Mouse (Mus musculus) liver, embryonic 13.5 days (tissue): ENCODE data around the gene Stx4a. TPM values are rescaled to one million over a fixed set of nuclear protein-coding genes. Genes with fewer than 3 reads are reported as not detected.
A peak's percentile ranks its signal among the peaks of the same experiment; 100 is the strongest.
"Not testable (repeated sequence)": the region's sequence is repeated elsewhere in the genome, so short reads cannot be mapped to it uniquely, and the experiment has no call there.

ENCODE experiments used
- ATAC-seq: fragments of 200-750 bp; cut with Nextera tagmentation; 2 replicates; pipeline ENCODE4 v1.8.0; 2017; ENCODE audit warnings: low read depth, mild to moderate bottlenecking, moderate number of reproducible peaks, moderate library complexity
- DNase-seq: peaks from one replicate; pipeline ENCODE4 v3.0.0; 2022
- H3K27ac ChIP-seq: fragments of 300-500 bp; sonication (generic); 2 replicates; pipeline ENCODE4 v1.5.1; 2015; ENCODE audit warnings: moderate library complexity, mild to moderate bottlenecking, inconsistent platforms
- H3K27me3 ChIP-seq: fragments of 300-500 bp; sonication (generic); 2 replicates; pipeline ENCODE4 v1.6.1; 2015; ENCODE audit warnings: mild to moderate bottlenecking, inconsistent platforms
- H3K36me3 ChIP-seq: fragments of 300-500 bp; sonication (generic); 2 replicates; pipeline ENCODE4 v1.6.1; 2015; ENCODE audit warnings: mild to moderate bottlenecking, inconsistent platforms
- H3K4me1 ChIP-seq: fragments of 300-500 bp; sonication (generic); replicated peaks from 2 replicates; pipeline ENCODE4 v1.6.1; 2015; ENCODE audit warnings: inconsistent platforms
- H3K4me2 ChIP-seq: fragments of 300-500 bp; sonication (generic); 2 replicates; pipeline ENCODE4 v1.6.1; 2015; ENCODE audit warnings: inconsistent platforms, mild to moderate bottlenecking, moderate library complexity
- H3K4me3 ChIP-seq: fragments of 300-500 bp; sonication (generic); replicated peaks from 2 replicates; pipeline ENCODE4 v1.5.1; 2015; ENCODE audit warnings: mild to moderate bottlenecking, inconsistent platforms
- H3K9ac ChIP-seq: fragments of 300-500 bp; sonication (generic); 2 replicates; pipeline ENCODE4 v1.6.1; 2015; ENCODE audit warnings: mild to moderate bottlenecking, inconsistent platforms
- H3K9me3 ChIP-seq: fragments of 300-500 bp; sonication (generic); replicated peaks from 2 replicates; pipeline ENCODE4 v1.6.1; 2016; ENCODE audit warnings: inconsistent platforms
- WGBS: fragments of 180-500 bp; shearing (Covaris S2); methylation state at CpG from one replicate; pipeline ENCODE4 v1.1.7; 2015; ENCODE audit not compliant: insufficient replicate concordance; 5-methylcytosine and 5-hydroxymethylcytosine counted together
- polyA plus RNA-seq: library from polyadenylated mRNA; unstranded; fragments of >200 nt; fragmentation: Nextera tagmentation; extraction: Ambion mirVana; gene quantifications from 2 replicates; pipeline ENCODE4 v1.2.1, GENCODE M21; 2015

The Stx4a gene
- polyA plus RNA-seq, 1 experiment from 2014 or later, result 17.5 TPM

DNA sequence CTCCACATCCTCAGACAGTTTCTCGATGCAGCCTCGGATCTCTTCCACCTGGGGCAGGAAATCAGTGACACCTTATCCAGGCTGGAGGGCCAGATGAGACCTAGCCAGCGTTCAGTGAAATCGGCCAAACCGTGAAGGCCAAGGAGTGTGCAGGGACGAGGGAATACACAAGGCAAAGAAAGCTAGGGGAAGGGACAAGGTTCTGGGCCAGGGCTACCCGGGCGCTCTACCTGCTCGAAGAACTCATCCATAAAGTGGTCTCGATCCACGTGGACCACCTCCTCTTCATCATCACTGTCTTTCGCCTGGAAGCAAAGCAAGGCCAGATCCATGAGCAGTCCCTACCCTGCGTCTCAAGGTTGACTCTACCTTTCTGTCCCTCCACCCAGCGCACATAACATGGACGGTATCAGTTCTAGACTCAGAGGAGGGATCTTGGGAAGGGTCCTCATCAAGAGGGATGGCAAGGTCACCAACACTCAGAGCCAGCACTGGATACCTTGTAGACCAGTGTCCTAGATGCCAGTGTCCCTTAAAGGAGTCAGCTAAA, 8.9 kb upstream of the Stx4a start:
- no peak for ATAC-seq
- H3K27me3 ChIP-seq, result no peaks in the 10 kb centered on the region
- H3K27ac ChIP-seq, result peak overlapping the region; percentile 67
- no peak overlapping the region for H3K4me3 ChIP-seq
- H3K4me1 ChIP-seq, result peaks cover 42% of the 10 kb centered on the region
- H3K9me3 ChIP-seq, result no peaks in the 10 kb centered on the region
- no peak overlapping the region for H3K9ac ChIP-seq
- no peaks in the 10 kb centered on the region for H3K36me3 ChIP-seq
- DNase-seq, result no peak
- WGBS, result 79% methylated on average over 15 of the region's 15 CpGs
- 0 out of 2 replicates have a peak overlapping the region, but pooled peaks have one; percentile 2 for H3K4me2 ChIP-seq

DNA sequence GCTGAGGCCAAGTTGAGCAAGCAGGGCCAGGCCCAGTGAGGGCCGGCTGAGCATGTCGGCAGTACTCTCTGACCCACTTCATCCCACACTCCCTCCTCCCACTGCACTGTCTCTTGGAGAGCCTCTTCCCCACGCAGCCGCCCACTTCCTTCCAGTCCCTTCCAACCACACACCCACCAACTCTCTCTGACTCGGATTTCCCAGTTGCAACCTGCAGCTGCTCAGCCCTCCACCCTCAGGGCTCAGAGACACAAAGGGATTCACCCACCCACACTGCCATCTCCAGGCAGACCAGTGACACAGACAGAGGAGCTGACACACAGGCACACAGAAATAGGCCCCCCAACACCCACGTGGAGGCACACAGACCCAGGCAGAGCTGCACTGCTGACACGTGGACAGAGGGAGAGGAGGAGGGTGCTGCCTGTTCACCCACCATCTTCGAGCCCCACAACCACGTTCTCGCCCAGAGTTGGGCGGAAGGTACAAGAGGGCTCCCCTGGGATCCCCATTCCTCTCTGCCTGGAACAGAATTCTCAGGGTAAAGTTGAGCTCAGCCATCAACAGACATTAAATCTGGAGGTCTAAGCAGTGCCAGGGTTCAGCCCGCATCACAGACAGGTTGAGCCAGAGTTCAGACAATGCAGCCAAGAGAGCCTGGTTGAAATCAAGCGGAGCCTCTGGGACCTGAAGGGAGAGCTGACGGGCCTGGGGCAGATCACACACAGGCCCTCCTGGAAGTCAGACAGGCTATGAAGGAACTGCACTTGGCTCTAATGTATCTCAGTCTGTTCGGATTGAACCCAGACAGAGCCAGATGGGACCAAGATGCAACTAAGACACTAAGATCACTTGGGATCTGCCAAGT, 7.9 kb upstream of the Stx4a start:
- WGBS, result 46% methylated on average over 15 of the region's 15 CpGs
- ATAC-seq (peak; percentile 32), DNase-seq (no peak)
- H3K4me2 ChIP-seq, result no peak overlapping the region
- no peaks in the 10 kb centered on the region for H3K36me3 ChIP-seq
- H3K27ac ChIP-seq, result peak overlapping the region; percentile 67; the same call in 1 of the 2 replicates
- H3K4me1 ChIP-seq, result peaks cover 38% of the 10 kb centered on the region
- H3K9me3 ChIP-seq, result no peaks in the 10 kb centered on the region
- H3K9ac ChIP-seq, result no peak overlapping the region; the same call in 1 of the 2 replicates
- H3K27me3 ChIP-seq, result no peaks in the 10 kb centered on the region
- no peak overlapping the region for H3K4me3 ChIP-seq

DNA sequence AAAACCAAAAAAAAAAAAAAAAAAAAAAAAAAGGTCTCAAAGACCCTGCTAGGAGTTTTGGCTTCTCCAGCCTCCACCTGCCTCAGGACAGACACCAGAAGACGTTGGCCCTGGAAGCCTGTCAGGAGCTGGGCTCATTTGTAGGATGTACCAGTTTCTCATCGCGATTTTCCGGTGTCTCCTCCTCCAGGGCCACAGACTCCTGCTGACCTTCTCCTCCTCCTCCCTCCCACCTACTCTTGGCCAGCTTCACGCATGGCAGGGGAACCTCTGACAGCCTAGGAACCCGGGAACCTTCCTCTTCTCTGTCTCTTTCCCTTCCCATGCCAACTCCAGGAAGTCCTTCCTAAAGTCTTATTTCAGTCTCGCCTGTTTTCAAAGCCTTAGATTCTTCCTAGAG, 7.0 kb upstream of the Stx4a start:
- Histone ChIP-seq H3K4me3 (no peak overlapping the region), H3K27ac (no peak overlapping the region), H3K9ac (no peak overlapping the region), H3K36me3 (no peaks in the 10 kb centered on the region), H3K9me3 (no peaks in the 10 kb centered on the region), H3K4me1 (peaks cover 40% of the 10 kb centered on the region), H3K27me3 (no peaks in the 10 kb centered on the region), H3K4me2 (no peak overlapping the region)
- ATAC-seq (no peak), DNase-seq (no peak)
- WGBS, result 61% methylated on average over 7 of the region's 7 CpGs

DNA sequence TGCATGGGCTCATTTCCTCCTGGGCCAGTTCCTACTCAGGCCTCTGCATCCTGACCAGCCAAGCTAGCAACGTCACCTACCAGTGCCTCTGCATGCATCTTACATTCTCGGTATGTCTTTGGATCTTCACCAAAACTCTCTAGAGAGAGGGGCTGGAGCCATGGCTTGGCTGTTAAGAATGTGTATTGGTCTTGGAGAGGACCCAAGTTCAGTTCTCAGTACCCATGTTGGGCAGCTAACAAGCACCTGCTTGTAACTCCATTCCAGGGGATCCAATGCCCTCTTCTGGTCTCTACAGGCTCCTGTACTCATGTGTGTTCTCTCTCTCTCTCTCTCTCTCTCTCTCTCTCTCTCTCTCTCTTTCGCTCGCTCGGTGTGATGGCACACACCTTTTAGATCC, 6.3 kb upstream of the Stx4a start:
- H3K9me3 ChIP-seq, result no peaks in the 10 kb centered on the region
- H3K4me3 ChIP-seq, result no peak overlapping the region
- no peaks in the 10 kb centered on the region for H3K27me3 ChIP-seq
- H3K36me3 ChIP-seq, result no peaks in the 10 kb centered on the region
- H3K27ac ChIP-seq, result no peak overlapping the region
- DNase-seq, result no peak
- H3K4me2 ChIP-seq, result no peak overlapping the region
- peaks cover 34% of the 10 kb centered on the region for H3K4me1 ChIP-seq
- no peak overlapping the region for H3K9ac ChIP-seq
- 78% methylated on average over 5 of the region's 5 CpGs for WGBS
- no peak for ATAC-seq

DNA sequence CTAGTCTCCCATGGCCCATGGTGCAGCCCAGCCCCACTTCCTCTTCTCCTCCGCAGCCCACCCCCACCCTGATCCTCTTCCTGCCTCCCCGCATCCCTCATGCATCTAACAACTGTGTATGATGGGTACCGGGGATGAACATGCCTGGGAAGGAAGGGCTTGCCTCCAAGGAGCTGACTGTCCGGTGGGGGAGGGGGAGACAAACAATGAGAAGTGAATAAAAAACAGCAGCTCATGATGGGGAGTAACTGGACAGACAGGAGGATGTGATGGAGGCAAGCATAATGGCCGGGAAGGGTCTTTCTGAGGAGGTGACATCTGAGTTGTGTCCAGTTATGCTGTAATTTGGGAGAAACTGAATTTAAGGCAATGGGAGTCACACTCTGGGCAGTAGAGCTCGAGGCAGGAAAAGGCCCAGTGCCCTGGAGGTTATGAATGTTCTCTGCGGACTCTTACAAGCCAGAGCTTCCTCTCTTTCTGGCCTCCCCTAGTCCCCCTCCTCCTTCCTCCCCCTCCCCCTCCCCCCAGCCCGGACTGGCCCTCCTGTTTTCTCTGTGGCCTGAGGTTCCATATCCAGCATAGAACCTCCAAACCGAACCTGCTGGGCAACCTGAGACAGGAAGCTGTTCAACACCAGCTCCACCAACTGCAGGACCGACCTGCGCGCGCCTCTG, 3.1 kb upstream of the Stx4a start:
- ATAC-seq (no peak), DNase-seq (no peak)
- Histone ChIP-seq H3K9ac (no peak overlapping the region), H3K36me3 (no peaks in the 10 kb centered on the region), H3K27me3 (peaks cover 24% of the 10 kb centered on the region), H3K4me1 (peaks cover 19% of the 10 kb centered on the region), H3K27ac (peak overlapping the region; percentile 39; the same call in 1 of the 2 replicates), H3K4me3 (no peak overlapping the region), H3K4me2 (no peak overlapping the region), H3K9me3 (no peaks in the 10 kb centered on the region)
- 42% methylated on average over 13 of the region's 13 CpGs for WGBS

DNA sequence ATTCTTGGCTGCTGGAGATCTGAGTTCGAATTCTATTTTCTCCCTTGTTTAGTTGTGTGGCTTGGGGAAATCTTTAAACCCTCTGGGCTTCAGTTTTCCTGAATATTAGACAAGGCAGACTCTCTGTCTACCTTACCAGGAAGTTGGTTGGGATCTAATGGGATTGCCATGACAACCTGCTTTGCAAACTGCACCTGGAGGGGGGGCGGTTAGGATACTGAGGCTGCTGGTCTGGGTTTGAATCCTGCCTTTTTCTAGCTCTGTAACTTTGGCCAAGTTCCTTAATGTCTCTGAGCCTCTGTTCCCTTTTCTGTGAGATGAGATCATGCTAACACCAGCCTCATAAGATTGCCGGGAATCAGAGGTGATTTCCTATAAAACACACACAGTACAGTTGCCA, 1.6 kb upstream of the Stx4a start:
- H3K9me3 ChIP-seq, result no peaks in the 10 kb centered on the region
- no peak overlapping the region for H3K9ac ChIP-seq
- DNase-seq, result no peak
- peaks cover 12% of the 10 kb centered on the region; the same call in 1 of the 2 replicates for H3K4me1 ChIP-seq
- no peak overlapping the region for H3K4me2 ChIP-seq
- WGBS, result 76% methylated on average over 3 of the region's 3 CpGs
- H3K27me3 ChIP-seq, result peaks cover 26% of the 10 kb centered on the region
- ATAC-seq, result no peak
- H3K4me3 ChIP-seq, result no peak overlapping the region
- H3K27ac ChIP-seq, result no peak overlapping the region
- no peaks in the 10 kb centered on the region for H3K36me3 ChIP-seq

DNA sequence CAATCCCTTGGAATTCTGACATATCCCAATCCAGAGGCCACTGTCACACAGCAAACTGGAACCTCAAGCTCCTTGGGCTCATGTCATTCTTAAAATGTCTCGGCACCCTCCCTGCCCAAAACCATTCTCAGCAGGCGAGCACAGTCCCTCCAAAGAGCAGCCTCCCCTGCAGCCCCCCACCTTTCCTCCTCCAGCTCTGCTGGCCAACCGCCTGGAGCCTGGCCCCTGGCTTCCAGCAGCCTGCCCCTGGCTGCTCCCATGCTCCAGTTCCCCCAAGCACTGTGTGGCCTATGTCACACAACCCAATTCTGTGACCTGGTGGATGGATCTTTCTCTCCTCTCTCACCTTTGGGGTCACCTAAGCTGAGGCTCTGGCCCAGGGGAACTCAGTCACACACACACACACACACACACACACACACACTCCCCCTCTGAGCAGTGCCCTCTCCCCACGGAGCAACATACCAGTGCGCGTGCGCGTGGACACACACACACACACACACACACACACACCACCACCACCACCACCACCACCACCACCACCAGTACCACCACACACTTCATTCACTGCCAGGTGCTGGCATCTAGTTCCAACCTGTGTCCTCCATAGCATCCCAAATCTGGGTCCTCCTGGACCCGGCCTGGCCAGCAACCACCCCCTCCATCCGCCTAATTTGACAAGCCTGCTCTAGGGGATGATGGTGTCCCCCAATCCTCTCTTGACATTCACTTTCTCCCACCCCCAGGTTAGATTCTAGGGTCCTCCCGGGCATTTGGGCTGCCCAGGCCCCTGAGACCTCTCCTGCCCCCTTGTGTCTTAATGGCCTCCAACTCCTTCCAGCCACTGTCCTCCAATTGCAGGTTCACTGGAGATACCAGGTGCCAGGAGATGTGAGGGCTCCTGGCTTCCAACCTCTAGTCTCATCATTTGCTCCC, 590 bp upstream of the Stx4a start:
- DNase-seq (no peak), ATAC-seq (no peak)
- Histone ChIP-seq H3K4me3 (peak overlapping the region; percentile 40), H3K4me2 (peak overlapping the region; percentile 38), H3K36me3 (no peaks in the 10 kb centered on the region), H3K9ac (no peak overlapping the region), H3K27ac (no peak overlapping the region), H3K9me3 (no peaks in the 10 kb centered on the region), H3K27me3 (peaks cover 26% of the 10 kb centered on the region), H3K4me1 (peaks cover 12% of the 10 kb centered on the region; the same call in 1 of the 2 replicates)
- WGBS, result 69% methylated on average over 11 of the region's 11 CpGs

DNA sequence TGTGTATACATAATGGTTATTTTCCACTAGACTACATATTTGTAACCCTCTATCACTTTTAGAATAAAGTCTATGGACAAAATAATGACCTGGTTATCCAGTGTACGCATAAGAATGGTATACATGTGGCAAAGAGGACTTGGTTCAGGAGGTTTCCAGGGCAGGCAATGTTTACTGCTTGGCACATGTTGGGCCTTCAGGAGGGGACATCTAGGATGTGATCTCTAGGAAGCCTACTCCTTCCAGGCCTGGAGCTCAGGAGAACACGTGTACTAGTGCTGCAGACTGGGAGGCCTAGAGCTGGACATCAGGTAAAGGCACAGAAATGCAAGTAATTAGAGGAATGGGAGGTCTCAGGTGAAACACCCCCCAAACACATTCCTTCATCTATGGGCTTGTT, 11.5 kb downstream of the Stx4a start:
- Histone ChIP-seq H3K27ac (no peak overlapping the region), H3K4me2 (no peak overlapping the region), H3K4me3 (no peak overlapping the region), H3K4me1 (peaks cover 5% of the 10 kb centered on the region), H3K27me3 (no peaks in the 10 kb centered on the region), H3K36me3 (no peaks in the 10 kb centered on the region), H3K9ac (no peak overlapping the region), H3K9me3 (no peaks in the 10 kb centered on the region)
- 80% methylated on average over 2 of the region's 2 CpGs for WGBS
- ATAC-seq, result no peak
- no peak for DNase-seq

DNA sequence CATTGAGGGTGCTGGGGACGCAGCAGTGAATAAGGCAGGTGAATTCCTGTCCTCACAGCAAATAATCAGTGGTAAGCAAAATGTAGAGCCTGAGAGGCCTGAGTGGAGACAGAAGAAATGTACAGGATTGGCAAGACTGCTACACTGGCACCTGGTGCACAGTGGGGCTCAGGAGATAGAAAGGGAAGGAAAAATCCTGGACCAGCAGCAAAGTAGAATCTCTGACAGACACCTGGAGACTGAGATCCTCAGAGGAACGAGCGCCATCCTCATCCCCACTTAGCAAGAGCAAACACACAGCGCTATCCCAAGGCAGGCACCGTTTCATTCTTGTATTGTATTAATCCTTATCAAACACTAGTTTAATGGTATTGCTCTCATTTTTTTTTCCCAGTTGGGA, 13.4 kb downstream of the Stx4a start:
- no peak for ATAC-seq

DNA sequence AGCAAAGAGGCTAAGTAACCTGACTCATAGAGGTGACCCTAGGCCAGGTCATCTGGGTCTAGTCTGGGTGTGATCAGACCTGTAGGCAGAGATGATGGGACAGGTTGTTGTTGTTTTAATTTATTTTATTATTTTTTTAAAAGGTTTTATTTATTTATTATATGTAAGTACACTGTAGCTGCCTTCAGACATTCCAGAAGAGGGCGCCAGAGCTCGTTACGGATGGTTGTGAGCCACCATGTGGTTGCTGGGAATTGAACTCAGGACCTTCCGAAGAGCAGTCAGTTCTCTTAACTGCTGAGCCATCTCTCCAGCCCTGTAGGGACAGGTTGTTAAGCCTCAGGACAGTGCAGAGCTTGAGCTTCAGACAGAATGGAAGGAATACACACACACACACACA, 13.8 kb downstream of the Stx4a start:
- H3K36me3 ChIP-seq, H3K27ac ChIP-seq, DNase-seq, H3K4me3 ChIP-seq, ATAC-seq, H3K9ac ChIP-seq, H3K27me3 ChIP-seq, H3K4me2 ChIP-seq, H3K9me3 ChIP-seq: not testable (repeated sequence)
- peaks cover 17% of the 10 kb centered on the region for H3K4me1 ChIP-seq
- WGBS, result 85% methylated on average over 4 of the region's 4 CpGs

More for the DNA sequence above, 13.4 kb downstream of the Stx4a start:
- H3K9me3 ChIP-seq, result no peaks in the 10 kb centered on the region
- no peaks in the 10 kb centered on the region for H3K36me3 ChIP-seq
- DNase-seq, result no peak
- no peaks in the 10 kb centered on the region for H3K27me3 ChIP-seq
- H3K4me2 ChIP-seq, result no peak overlapping the region
- no peak overlapping the region for H3K27ac ChIP-seq
- H3K9ac ChIP-seq, result no peak overlapping the region
- 88% methylated on average over 5 of the region's 5 CpGs for WGBS
- H3K4me1 ChIP-seq, result peaks cover 13% of the 10 kb centered on the region
- no peak overlapping the region for H3K4me3 ChIP-seq

DNA sequence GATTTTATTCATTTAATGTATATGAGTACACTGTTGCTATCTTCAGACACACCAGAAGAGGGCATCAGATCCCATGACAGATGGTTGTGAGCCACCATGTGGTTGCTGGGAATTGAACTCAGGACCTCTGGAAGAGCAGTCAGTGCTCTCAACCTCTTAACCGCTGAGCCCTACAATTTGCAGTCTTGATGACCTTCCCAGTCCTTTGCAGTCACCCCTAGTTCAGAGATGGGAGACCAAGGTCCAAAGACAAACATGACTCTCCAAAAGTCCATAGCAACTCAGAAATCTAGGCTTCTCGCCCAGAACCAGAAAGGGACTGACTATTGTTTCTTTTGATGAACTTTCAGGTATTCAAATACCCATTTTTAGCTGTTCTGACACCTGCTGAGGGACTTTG, 15.9 kb downstream of the Stx4a start:
- not testable (repeated sequence) for H3K4me2 ChIP-seq

More for the DNA sequence above, 15.9 kb downstream of the Stx4a start:
- not testable (repeated sequence) for H3K9me3 ChIP-seq, ATAC-seq, H3K27ac ChIP-seq, H3K27me3 ChIP-seq, H3K4me3 ChIP-seq, H3K9ac ChIP-seq, DNase-seq
- Histone ChIP-seq H3K36me3 (peaks cover 16% of the 10 kb centered on the region), H3K4me1 (peaks cover 20% of the 10 kb centered on the region)
- WGBS, result 77% methylated on average over 2 of the region's 2 CpGs
